Mouse (Mus musculus) E14TG2a.4 (cell line): Measurements from ENCODE around the gene Lbhd2.

ENCODE experiments used
- H3K27me3 ChIP-seq: 2 replicates; pipeline ENCODE4 v1.6.1; 2014; ENCODE audit warnings: low read length, control low read depth; ENCODE audit not compliant: insufficient read depth
- H3K36me3 ChIP-seq: 2 replicates; pipeline ENCODE4 v1.6.1; 2014; ENCODE audit warnings: low read length, control low read depth; ENCODE audit not compliant: insufficient read depth
- H3K4me1 ChIP-seq: replicated peaks from 2 replicates; pipeline ENCODE4 v1.6.1; 2014; ENCODE audit warnings: low read depth, low read length, control low read depth
- H3K4me3 ChIP-seq: replicated peaks from 2 replicates; pipeline ENCODE4 v1.5.1; 2014; ENCODE audit warnings: mild to moderate bottlenecking, low read length
- H3K9me3 ChIP-seq: 2 replicates; pipeline ENCODE4 v1.6.1; 2014; ENCODE audit warnings: low read length, control low read depth
- CTCF ChIP-seq: conservative IDR thresholded peaks from 2 replicates; pipeline ENCODE4 v1.5.1; 2014; ENCODE audit warnings: low read length
- NANOG ChIP-seq: IDR thresholded peaks from 2 replicates; pipeline ENCODE4 v1.6.1; 2014; ENCODE audit warnings: borderline replicate concordance, low read length, mixed read lengths
- POU5F1 ChIP-seq: IDR thresholded peaks from 2 replicates; pipeline ENCODE4 v1.6.1; 2014; ENCODE audit warnings: low read length, borderline replicate concordance

Gene Lbhd2

GRCm38 (mm10) chr12:111413300-111413699 is 6.7 kb downstream of the Lbhd2 start:
- peaks cover 94% of the 10 kb centered on the region for H3K27me3 ChIP-seq
- H3K36me3 ChIP-seq = no peaks in the 10 kb centered on the region
- no peak for TF ChIP-seq POU5F1
- TF ChIP-seq NANOG = no peak
- peak; percentile 88 for TF ChIP-seq CTCF
- peaks cover 41% of the 10 kb centered on the region for H3K4me1 ChIP-seq
- no peaks in the 10 kb centered on the region for H3K9me3 ChIP-seq
- H3K4me3 ChIP-seq = peak overlapping the region; percentile 49

DNA sequence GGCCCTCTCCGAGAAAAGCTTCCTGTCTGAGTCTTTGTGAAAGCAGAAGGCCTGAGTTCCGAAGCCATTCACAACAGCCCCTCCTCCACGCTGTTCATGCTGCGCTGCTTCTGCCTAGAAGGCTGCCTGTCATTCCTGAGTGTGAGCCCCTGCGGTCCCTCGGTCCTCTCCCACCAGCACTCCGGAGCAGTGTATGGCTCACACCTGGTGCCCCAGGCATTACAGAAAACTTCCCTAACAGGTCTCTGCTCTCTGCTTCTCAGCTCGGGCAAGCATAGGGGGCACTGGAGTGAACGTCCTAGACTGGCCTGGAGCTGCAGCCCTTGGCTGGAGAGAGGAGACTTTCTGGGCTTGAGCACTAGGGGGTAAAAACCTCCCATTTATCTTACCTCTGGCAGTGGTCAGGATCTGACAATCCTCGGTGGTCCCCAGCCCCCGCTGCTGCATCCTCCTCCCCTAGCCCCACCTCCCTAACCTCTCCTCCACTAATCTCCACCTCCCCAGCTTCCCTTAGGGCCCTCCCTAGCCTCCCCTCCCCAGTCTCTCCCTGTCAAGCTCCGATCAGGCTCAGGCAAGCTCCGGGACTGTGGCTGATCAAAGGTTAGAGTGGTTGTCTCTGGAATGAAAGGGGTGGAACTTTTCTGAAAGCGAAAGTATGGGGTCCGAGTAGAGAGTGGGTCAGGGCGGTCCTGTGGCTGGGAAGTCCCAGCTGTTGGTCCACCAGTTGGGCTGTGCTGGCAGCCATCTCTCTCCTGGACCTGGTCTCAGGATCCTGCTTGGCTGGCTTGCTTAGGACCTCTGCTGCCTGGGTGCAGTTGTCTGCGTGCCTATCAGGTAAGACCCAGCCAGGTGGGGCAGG is 10.5 kb downstream of the Lbhd2 start, which contains the start of gene Exoc3l4:
Gene Exoc3l4, plus strand, starts transcription at position 97 of the 859 bp plus-strand sequence.
- peaks cover 35% of the 10 kb centered on the region for H3K4me1 ChIP-seq
- H3K4me3 ChIP-seq = peak within 1 kb of the TSS; percentile 66
- no peaks in the 10 kb centered on the region for H3K9me3 ChIP-seq
- H3K27me3 ChIP-seq = peaks cover 95% of the 10 kb centered on the region
- TF ChIP-seq POU5F1 (no peak), NANOG (no peak), CTCF (no peak)
- no peaks in the 10 kb centered on the region for H3K36me3 ChIP-seq

GRCm38 (mm10) chr12:111419918-111420317 is 13.3 kb downstream of the Lbhd2 start:
- Histone ChIP-seq H3K36me3 (no peaks in the 10 kb centered on the region), H3K4me3 (no peak overlapping the region), H3K27me3 (peaks cover 100% of the 10 kb centered on the region), H3K9me3 (no peaks in the 10 kb centered on the region), H3K4me1 (peaks cover 41% of the 10 kb centered on the region)
- TF ChIP-seq NANOG (no peak), CTCF (no peak), POU5F1 (no peak)

DNA sequence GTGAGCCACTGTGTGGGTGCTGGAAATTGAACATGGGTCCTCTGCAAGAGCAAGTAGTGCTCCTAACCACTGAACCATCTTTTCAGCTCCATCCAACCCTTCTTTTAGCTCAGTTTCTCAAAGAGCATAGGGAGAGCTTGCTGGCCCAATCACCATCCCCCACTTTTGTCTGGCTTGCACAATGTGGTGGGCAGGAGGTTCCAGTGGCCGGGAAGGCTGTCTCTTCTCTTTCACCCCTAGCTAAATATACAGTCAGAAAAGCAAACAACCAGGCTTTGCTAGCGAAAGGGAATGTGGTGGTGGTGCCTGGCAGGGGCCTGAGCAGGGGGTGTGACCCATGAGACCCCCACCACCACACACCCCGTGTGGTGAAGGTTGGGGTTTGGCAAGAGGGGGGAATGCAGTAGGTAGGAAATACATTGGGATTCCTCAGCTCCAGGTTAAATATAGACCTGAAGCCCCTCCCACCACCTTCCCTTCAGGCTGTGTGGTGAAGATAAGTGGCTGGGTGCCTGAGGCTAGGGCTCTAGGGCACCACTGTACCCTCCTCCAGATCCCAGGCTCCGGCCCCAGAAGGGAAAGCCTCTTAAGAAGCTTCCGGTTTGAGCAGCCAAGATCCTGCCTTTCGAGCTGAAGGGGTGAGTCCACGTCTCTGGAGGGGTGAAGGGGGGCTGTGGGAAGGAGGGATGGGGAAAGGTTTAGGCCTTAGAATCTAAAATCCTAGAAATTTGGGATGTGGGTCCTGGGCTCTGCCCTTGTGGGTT is 14.5 kb downstream of the Lbhd2 start:
- Histone ChIP-seq H3K27me3 (peaks cover 98% of the 10 kb centered on the region), H3K4me1 (peaks cover 50% of the 10 kb centered on the region), H3K9me3 (no peaks in the 10 kb centered on the region), H3K36me3 (no peaks in the 10 kb centered on the region), H3K4me3 (no peak overlapping the region)
- TF ChIP-seq POU5F1 (no peak), CTCF (no peak), NANOG (no peak)

DNA sequence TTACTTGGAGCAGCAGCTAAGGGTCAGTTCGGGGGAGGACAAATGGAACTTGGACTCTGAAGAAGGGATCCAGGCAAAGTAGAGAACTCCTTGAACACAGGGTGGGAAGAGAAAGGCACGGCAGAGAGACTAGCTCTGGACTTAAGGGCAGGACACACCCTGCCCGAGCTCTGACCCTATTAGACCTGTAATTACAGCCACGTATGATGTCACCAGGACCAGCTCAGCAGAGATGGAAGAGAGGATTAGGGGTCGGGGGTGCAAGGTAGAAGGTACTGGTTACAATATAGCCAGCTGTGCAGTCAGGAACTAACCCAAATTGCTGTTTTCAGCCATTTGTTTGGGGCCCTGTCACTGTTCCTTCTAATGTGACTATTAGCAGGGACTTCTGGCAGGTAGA is 16.2 kb downstream of the Lbhd2 start:
- Histone ChIP-seq H3K4me1 (peaks cover 44% of the 10 kb centered on the region), H3K9me3 (no peaks in the 10 kb centered on the region), H3K4me3 (peak overlapping the region; percentile 64; the same call in 1 of the 2 replicates), H3K36me3 (no peaks in the 10 kb centered on the region), H3K27me3 (peaks cover 98% of the 10 kb centered on the region)
- TF ChIP-seq CTCF = no peak
- TF ChIP-seq POU5F1 = no peak
- TF ChIP-seq NANOG = no peak

- TF ChIP-seq CTCF (no peak), POU5F1 (no peak), NANOG (peak; percentile 9; the same call in 1 of the 2 replicates)
- peaks cover 98% of the 10 kb centered on the region for H3K27me3 ChIP-seq
- no peaks in the 10 kb centered on the region for H3K9me3 ChIP-seq
These were observed 17.0 kb downstream of the Lbhd2 start for GRCm38 (mm10) chr12:111423570-111424129.

GRCm38 (mm10) chr12:111424547-111424946 is 17.9 kb downstream of the Lbhd2 start:
- peaks cover 56% of the 10 kb centered on the region for H3K4me1 ChIP-seq
- H3K36me3 ChIP-seq = no peaks in the 10 kb centered on the region
- peaks cover 98% of the 10 kb centered on the region for H3K27me3 ChIP-seq
- H3K4me3 ChIP-seq = no peak overlapping the region
- no peaks in the 10 kb centered on the region for H3K9me3 ChIP-seq
- TF ChIP-seq CTCF (no peak), NANOG (no peak), POU5F1 (no peak)

More at GRCm38 (mm10) chr12:111423570-111424129, 17.0 kb downstream of the Lbhd2 start:
- no peaks in the 10 kb centered on the region for H3K36me3 ChIP-seq
- H3K4me3 ChIP-seq = peak overlapping the region; percentile 64
- peaks cover 47% of the 10 kb centered on the region for H3K4me1 ChIP-seq

DNA sequence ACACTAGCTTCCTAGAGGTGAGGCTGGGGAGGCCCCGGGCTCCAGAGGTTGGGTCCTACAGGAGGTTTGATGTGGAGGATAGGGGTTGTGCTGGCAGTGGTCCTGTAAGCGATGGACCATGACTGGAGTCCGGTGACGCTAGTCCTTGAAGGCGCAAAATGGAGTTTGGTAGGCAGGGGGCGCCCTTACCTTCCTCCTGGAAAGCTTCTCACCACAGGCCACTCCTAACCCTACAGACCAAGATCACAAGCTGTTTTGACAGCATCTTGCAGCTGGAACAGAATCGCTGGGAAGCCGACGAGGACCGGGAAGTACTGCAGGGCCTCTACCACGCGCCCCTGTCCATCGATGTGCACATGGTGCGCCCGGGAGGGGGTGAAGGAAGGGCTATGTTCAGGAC is 18.6 kb downstream of the Lbhd2 start:
- Histone ChIP-seq H3K4me3 (no peak overlapping the region), H3K9me3 (no peaks in the 10 kb centered on the region), H3K4me1 (peaks cover 63% of the 10 kb centered on the region), H3K27me3 (peaks cover 98% of the 10 kb centered on the region), H3K36me3 (no peaks in the 10 kb centered on the region)
- TF ChIP-seq CTCF = peak; percentile 60
- TF ChIP-seq NANOG = no peak

GRCm38 (mm10) chr12:111425789-111426460 is 19.3 kb downstream of the Lbhd2 start:
- no peak overlapping the region for H3K4me3 ChIP-seq
- H3K9me3 ChIP-seq = no peaks in the 10 kb centered on the region
- TF ChIP-seq POU5F1 (no peak), NANOG (no peak), CTCF (peak; percentile 85)
- H3K36me3 ChIP-seq = no peaks in the 10 kb centered on the region
- H3K27me3 ChIP-seq = peaks cover 98% of the 10 kb centered on the region
- H3K4me1 ChIP-seq = peaks cover 70% of the 10 kb centered on the region
